Mouse (Mus musculus): Measurements from ENCODE around the gene Emp1. TPM values are rescaled to one million over a fixed set of nuclear protein-coding genes. Genes with fewer than 3 reads are reported as not detected.

The Emp1 gene
- total and polyA plus RNA-seq, 3 experiments = not detected

DNA sequence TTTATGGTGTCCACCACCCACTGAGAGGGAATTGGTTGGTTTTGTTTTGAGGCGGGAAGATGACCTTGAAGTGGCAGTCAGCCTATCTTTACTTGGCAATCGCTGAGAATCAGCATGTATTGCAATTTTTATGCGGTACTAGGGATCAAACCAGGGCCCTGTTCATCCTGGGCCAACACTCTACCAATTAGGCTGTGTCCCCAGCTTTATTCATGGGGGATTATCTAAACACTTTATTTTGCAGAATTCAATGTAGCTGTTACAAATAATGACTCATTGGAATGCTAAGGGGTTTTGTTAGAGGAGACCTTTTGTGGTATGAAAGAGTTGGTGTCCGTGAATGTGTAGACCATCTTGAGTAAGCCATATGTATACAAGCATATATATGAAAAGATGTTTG lies 9.8 kb upstream of the Emp1 start:
- Histone ChIP-seq H3K79me2 (ENCODE audit: control insufficient read depth, insufficient read depth, low read length, poor library complexity) (no peaks in the 10 kb centered on the region), H3K27me3 (ENCODE audit: control insufficient read depth in 1 of 2, insufficient read depth in 2 of 2, low read length in 2 of 2) (no peaks in the 10 kb centered on the region), H3K4me1 (ENCODE audit: control insufficient read depth in 1 of 2, insufficient read depth in 2 of 2, low read length in 2 of 2) (no peaks in the 10 kb centered on the region), H3K27ac (ENCODE audit: control insufficient read depth, low read depth, low read length) (no peak overlapping the region), H3K9me3 (replicated peaks; ENCODE audit: insufficient read depth, low read length) (no peaks in the 10 kb centered on the region), H3K36me3 (ENCODE audit: control insufficient read depth in 1 of 2, insufficient read depth in 2 of 2, low read length in 2 of 2) (no peaks in the 10 kb centered on the region), H3K4me3 (ENCODE audit: control insufficient read depth in 1 of 2, insufficient read depth in 1 of 2, low read depth in 2 of 2, low read length in 2 of 2) (no peak overlapping the region), H3K9ac (ENCODE audit: control insufficient read depth, low read depth, low read length, poor library complexity, severe bottlenecking) (no peak overlapping the region)
- no peak for TF ChIP-seq EP300 (IDR thresholded peaks at IDR 0.05; ENCODE audit: low read depth in 1 of 2, low read length in 2 of 2)
- no peak for TF ChIP-seq BHLHE40 (IDR thresholded peaks at IDR 0.05; ENCODE audit: borderline replicate concordance, low read depth, low read length)
- no peak for TF ChIP-seq ELF1 (IDR thresholded peaks at IDR 0.05; ENCODE audit: low read depth, low read length)
- TF ChIP-seq TBP (IDR thresholded peaks at IDR 0.05; ENCODE audit: low read depth, low read length) = no peak
- TF ChIP-seq CHD1 (IDR thresholded peaks at IDR 0.05; ENCODE audit: low read depth, low read length) = no peak
- TF ChIP-seq MAZ (IDR thresholded peaks at IDR 0.05; ENCODE audit: low read depth, low read length) = no peak
- TF ChIP-seq E2F4 (IDR thresholded peaks at IDR 0.05; ENCODE audit: borderline replicate concordance, low read depth, low read length) = no peak
- no peak for TF ChIP-seq GABPA (IDR thresholded peaks at IDR 0.05; ENCODE audit: low read depth, low read length)
- TF ChIP-seq CTCF (IDR thresholded peaks at IDR 0.05 in 2 of 3, conservative IDR thresholded peaks at IDR 0.05 in 1 of 3; ENCODE audit: control insufficient read depth in 1 of 3, insufficient read depth in 1 of 3, low read depth in 2 of 3, low read length in 3 of 3, poor library complexity in 1 of 3, severe bottlenecking in 1 of 3) = no peak
- TF ChIP-seq HCFC1 (IDR thresholded peaks at IDR 0.05; ENCODE audit: low read depth, low read length) = no peak
- no peak for TF ChIP-seq JUND (IDR thresholded peaks at IDR 0.05; ENCODE audit: low read depth, low read length)
- TF ChIP-seq POLR2AphosphoS2 (IDR thresholded peaks at IDR 0.05; ENCODE audit: low read length) = no peak
- DNase-seq (ENCODE audit: low read depth, low spot score) = no peak

DNA sequence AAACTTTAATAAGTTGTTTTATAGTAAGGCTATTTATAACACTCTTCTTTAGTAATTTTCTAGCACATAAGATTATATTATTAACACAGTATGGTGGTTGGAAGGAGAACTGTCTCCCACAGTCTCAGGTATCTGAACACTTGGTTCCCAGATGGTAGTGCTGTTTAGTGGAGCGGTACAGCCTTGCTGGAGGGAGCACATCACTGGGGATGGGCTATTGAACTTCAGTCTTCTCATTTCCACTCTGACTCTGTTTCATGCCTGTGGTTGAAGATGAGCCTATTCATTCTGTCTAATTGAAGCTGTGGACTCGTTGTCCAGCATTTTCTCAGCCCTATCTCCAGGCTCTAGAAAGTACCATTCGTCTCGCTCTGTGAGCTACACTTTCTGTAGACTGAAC lies 7.4 kb upstream of the Emp1 start:
- Histone ChIP-seq H3K27me3 (ENCODE audit: control insufficient read depth in 1 of 2, insufficient read depth in 2 of 2, low read length in 2 of 2) (no peaks in the 10 kb centered on the region), H3K4me1 (ENCODE audit: control insufficient read depth in 1 of 2, insufficient read depth in 2 of 2, low read length in 2 of 2) (no peaks in the 10 kb centered on the region)

More for the DNA sequence above, 7.4 kb upstream of the Emp1 start:
- H3K4me3 ChIP-seq (ENCODE audit: control insufficient read depth in 1 of 2, insufficient read depth in 1 of 2, low read depth in 2 of 2, low read length in 2 of 2) = no peak overlapping the region
- TF ChIP-seq ZC3H11A (IDR thresholded peaks at IDR 0.05; ENCODE audit: low read depth, low read length) (no peak), SIN3A (IDR thresholded peaks at IDR 0.05; ENCODE audit: low read length) (no peak), ZMIZ1 (IDR thresholded peaks at IDR 0.05; ENCODE audit: low read depth, low read length) (no peak), BHLHE40 (IDR thresholded peaks at IDR 0.05; ENCODE audit: borderline replicate concordance, low read depth, low read length) (no peak), UBTF (IDR thresholded peaks at IDR 0.05; ENCODE audit: borderline replicate concordance, insufficient read depth, low read depth, low read length) (no peak), USF1 (IDR thresholded peaks at IDR 0.05; ENCODE audit: low read depth, low read length) (no peak), MAFK (IDR thresholded peaks at IDR 0.05; ENCODE audit: borderline replicate concordance, low read depth, low read length) (no peak), CHD1 (IDR thresholded peaks at IDR 0.05; ENCODE audit: low read depth, low read length) (no peak), ELF1 (IDR thresholded peaks at IDR 0.05; ENCODE audit: low read depth, low read length) (no peak), MYB (IDR thresholded peaks at IDR 0.05; ENCODE audit: low read depth, low read length) (no peak), HCFC1 (IDR thresholded peaks at IDR 0.05; ENCODE audit: low read depth, low read length) (no peak), GABPA (IDR thresholded peaks at IDR 0.05; ENCODE audit: low read depth, low read length) (no peak), GATA1 (IDR thresholded peaks at IDR 0.05; ENCODE audit: low read depth, low read length) (no peak)
- H3K9ac ChIP-seq (ENCODE audit: control insufficient read depth, low read depth, low read length, poor library complexity, severe bottlenecking) = no peak overlapping the region
- DNase-seq (ENCODE audit: low read depth, low spot score) = no peak
- no peak overlapping the region for H3K27ac ChIP-seq (ENCODE audit: control insufficient read depth, low read depth, low read length)
- H3K79me2 ChIP-seq (ENCODE audit: control insufficient read depth, insufficient read depth, low read length, poor library complexity) = no peaks in the 10 kb centered on the region
- H3K9me3 ChIP-seq (replicated peaks; ENCODE audit: insufficient read depth, low read length) = no peaks in the 10 kb centered on the region
- no peaks in the 10 kb centered on the region for H3K36me3 ChIP-seq (ENCODE audit: control insufficient read depth in 1 of 2, insufficient read depth in 2 of 2, low read length in 2 of 2)

All from MEL (cell line).